ENCODE assay signal across 20 mouse cellular contexts in genomic region chr2:141180656-141181055, GRCm38 (mm10).
"Had no signal": no experiment of that assay in that cellular context is flagged by ENCODE, and none has a peak within 500 bp of the region (broad histone marks: within the 10 kb centered on the region; RNA-seq: fewer than 3 reads in every experiment).

No protein-coding gene starts in this region.

- H3K4me2 ChIP-seq: kidney, embryonic 15.5 days; limb, embryonic 13.5 days; liver, embryonic 12.5 days; liver, embryonic 15.5 days; lung, embryonic 15.5 days; midbrain, embryonic 12.5 days; neural tube, embryonic 13.5 days had no signal

- H3K9ac ChIP-seq: kidney, embryonic 15.5 days; limb, embryonic 13.5 days; liver, embryonic 12.5 days; liver, embryonic 15.5 days; lung, embryonic 15.5 days; midbrain, embryonic 12.5 days; neural tube, embryonic 13.5 days had no signal

- H3K36me3 ChIP-seq: kidney, embryonic 15.5 days; limb, embryonic 10.5 days; limb, embryonic 13.5 days; liver, embryonic 12.5 days; liver, embryonic 15.5 days; lung, embryonic 15.5 days; midbrain, embryonic 12.5 days; neural tube, embryonic 13.5 days had no signal

- H3K27me3 ChIP-seq: kidney, embryonic 15.5 days; limb, embryonic 13.5 days; liver, embryonic 12.5 days; liver, embryonic 15.5 days; lung, embryonic 15.5 days; megakaryocyte, embryonic 14.5 days; midbrain, embryonic 12.5 days; neural tube, embryonic 13.5 days had no signal

- ATAC-seq: liver, embryonic 12.5 days had no signal

- H3K4me1 ChIP-seq: kidney, embryonic 15.5 days; limb, embryonic 10.5 days; limb, embryonic 13.5 days; liver, embryonic 12.5 days; liver, embryonic 15.5 days; lung, embryonic 15.5 days; megakaryocyte, embryonic 14.5 days; neural tube, embryonic 13.5 days had no signal

- H3K27ac ChIP-seq: kidney, embryonic 15.5 days; limb, embryonic 10.5 days; limb, embryonic 13.5 days; liver, embryonic 12.5 days; liver, embryonic 15.5 days; lung, embryonic 15.5 days; midbrain, embryonic 12.5 days; neural tube, embryonic 13.5 days had no signal

- DNase-seq: kidney, adult 18-20 months; kidney, postnatal 10 days; kidney, postnatal 36 days; layer of hippocampus, adult 9-11 months; liver; lung, adult 18-20 months; lung, postnatal 10 days; lung, postnatal 36 days; thymus, adult 18-20 months; thymus, postnatal 36 days had no signal

- H3K4me3 ChIP-seq: kidney, embryonic 15.5 days; limb, embryonic 10.5 days; limb, embryonic 13.5 days; liver, embryonic 12.5 days; liver, embryonic 15.5 days; lung, embryonic 15.5 days; megakaryocyte, embryonic 14.5 days; midbrain, embryonic 12.5 days; myocyte; neural tube, embryonic 13.5 days had no signal

- H3K9me3 ChIP-seq: kidney, embryonic 15.5 days; limb, embryonic 10.5 days; limb, embryonic 13.5 days; liver, embryonic 12.5 days; liver, embryonic 15.5 days; lung, embryonic 15.5 days; megakaryocyte, embryonic 14.5 days; midbrain, embryonic 12.5 days; neural tube, embryonic 13.5 days had no signal
